Mouse (Mus musculus) hindbrain, embryonic 11.5 days (tissue): ENCODE measurements around the gene Izumo4. TPM values are rescaled to one million over a fixed set of nuclear protein-coding genes. Genes with fewer than 3 reads are reported as not detected.

Experiments used
- ATAC-seq: fragments of 200-750 bp; cut with Nextera tagmentation; 2 replicates; pipeline ENCODE4 v1.8.0; 2017; ENCODE audit warnings: mild to moderate bottlenecking, moderate TSS enrichment, moderate library complexity; ENCODE audit not compliant: low FRiP score
- DNase-seq: peaks from one replicate; pipeline ENCODE4 v3.0.0-alpha.2; 2015; ENCODE audit warnings: low spot score
- H3K27ac ChIP-seq: fragments of 300-500 bp; sonication (generic); 2 replicates; pipeline ENCODE4 v1.5.1; 2014; ENCODE audit warnings: mild to moderate bottlenecking, low read depth, low read length
- H3K27me3 ChIP-seq: fragments of 300-500 bp; sonication (generic); 2 replicates; pipeline ENCODE4 v1.6.1; 2014; ENCODE audit warnings: mild to moderate bottlenecking, low read length, moderate library complexity, mixed read lengths; ENCODE audit not compliant: control insufficient read depth, insufficient read depth
- H3K36me3 ChIP-seq: fragments of 300-500 bp; sonication (generic); 2 replicates; pipeline ENCODE4 v1.6.1; 2014; ENCODE audit warnings: mild to moderate bottlenecking, low read length, moderate library complexity, mixed read lengths; ENCODE audit not compliant: control insufficient read depth, insufficient read depth
- H3K4me1 ChIP-seq: fragments of 300-500 bp; sonication (generic); replicated peaks from 2 replicates; pipeline ENCODE4 v1.6.1; 2014; ENCODE audit warnings: low read length, mixed read lengths; ENCODE audit not compliant: control insufficient read depth, insufficient read depth
- H3K4me2 ChIP-seq: fragments of 300-500 bp; sonication (generic); replicated peaks from 2 replicates; pipeline ENCODE4 v1.6.1; 2014; ENCODE audit warnings: mild to moderate bottlenecking, low read depth, low read length
- H3K4me3 ChIP-seq: fragments of 300-500 bp; sonication (generic); 2 replicates; pipeline ENCODE4 v1.5.1; 2014; ENCODE audit warnings: low read depth, low read length
- H3K9ac ChIP-seq: fragments of 300-500 bp; sonication (generic); 2 replicates; pipeline ENCODE4 v1.6.1; 2014; ENCODE audit warnings: low read depth, low read length
- H3K9me3 ChIP-seq: fragments of 300-500 bp; sonication (generic); 2 replicates; pipeline ENCODE4 v1.6.1; 2016; ENCODE audit warnings: low read length; ENCODE audit not compliant: control insufficient read depth
- WGBS: fragments of 180-500 bp; shearing (Covaris S2); extraction: QIAGEN DNeasy Blood & Tissue Kit; methylation state at CpG from one replicate; pipeline ENCODE4 v1.1.7; 2014; 5-methylcytosine and 5-hydroxymethylcytosine counted together
- polyA plus RNA-seq: library from polyadenylated mRNA; unstranded; fragments of >200 nt; fragmentation: Nextera tagmentation; extraction: Ambion mirVana; gene quantifications from 2 replicates; pipeline ENCODE4 v1.2.1, GENCODE M21; 2014

Izumo4 gene
- polyA plus RNA-seq, 1 experiment from 2014 or later = 11.4 TPM

GRCm38 (mm10) chr10:80679556-80680259, 22.3 kb upstream of the Izumo4 start:
- Histone ChIP-seq H3K27ac (0 out of 2 replicates have a peak overlapping the region, but pooled peaks have one; percentile 12), H3K9me3 (no peaks in the 10 kb centered on the region), H3K4me2 (no peak overlapping the region), H3K4me3 (no peak overlapping the region), H3K27me3 (no peaks in the 10 kb centered on the region), H3K4me1 (peaks cover 8% of the 10 kb centered on the region), H3K9ac (no peak overlapping the region), H3K36me3 (no peaks in the 10 kb centered on the region)
- WGBS = 72% methylated on average over 9 of the region's 9 CpGs
- no peak for DNase-seq
- ATAC-seq = no peak

- ATAC-seq (no peak), DNase-seq (no peak)
- Histone ChIP-seq H3K4me1 (peaks cover 6% of the 10 kb centered on the region; the same call in 1 of the 2 replicates), H3K4me3 (no peak overlapping the region), H3K9me3 (no peaks in the 10 kb centered on the region), H3K27me3 (no peaks in the 10 kb centered on the region), H3K36me3 (no peaks in the 10 kb centered on the region), H3K4me2 (no peak overlapping the region), H3K27ac (no peak overlapping the region), H3K9ac (no peak overlapping the region)
- 88% methylated on average over 2 of the region's 2 CpGs for WGBS
These were observed 21.7 kb upstream of the Izumo4 start for GRCm38 (mm10) chr10:80680260-80680696.

- ATAC-seq (no peak), DNase-seq (no peak)
- Histone ChIP-seq H3K9ac (no peak overlapping the region), H3K4me2 (no peak overlapping the region), H3K4me3 (no peak overlapping the region), H3K4me1 (peaks cover 6% of the 10 kb centered on the region; the same call in 1 of the 2 replicates), H3K27me3 (no peaks in the 10 kb centered on the region), H3K36me3 (peaks cover 5% of the 10 kb centered on the region), H3K9me3 (no peaks in the 10 kb centered on the region), H3K27ac (no peak overlapping the region)
- 94% methylated on average over 6 of the region's 6 CpGs for WGBS
These were observed 20.0 kb upstream of the Izumo4 start for GRCm38 (mm10) chr10:80682003-80682402.

- Histone ChIP-seq H3K27ac (no peak overlapping the region), H3K9me3 (no peaks in the 10 kb centered on the region), H3K4me2 (no peak overlapping the region), H3K27me3 (no peaks in the 10 kb centered on the region), H3K36me3 (peaks cover 5% of the 10 kb centered on the region), H3K4me3 (no peak overlapping the region), H3K4me1 (no peaks in the 10 kb centered on the region), H3K9ac (no peak overlapping the region)
- 100% methylated on average over 1 of the region's 1 CpGs for WGBS
- no peak for ATAC-seq
- no peak for DNase-seq
These were observed 18.3 kb upstream of the Izumo4 start for GRCm38 (mm10) chr10:80683647-80684046.

GRCm38 (mm10) chr10:80684214-80684613, 17.8 kb upstream of the Izumo4 start:
- no peaks in the 10 kb centered on the region for H3K4me1 ChIP-seq
- H3K27me3 ChIP-seq = no peaks in the 10 kb centered on the region
- DNase-seq (peak; percentile 56), ATAC-seq (no peak)
- WGBS = 61% methylated on average over 6 of the region's 6 CpGs
- no peak overlapping the region for H3K4me3 ChIP-seq
- no peak overlapping the region for H3K4me2 ChIP-seq
- no peaks in the 10 kb centered on the region for H3K9me3 ChIP-seq
- no peak overlapping the region for H3K9ac ChIP-seq
- no peak overlapping the region for H3K27ac ChIP-seq
- peaks cover 5% of the 10 kb centered on the region for H3K36me3 ChIP-seq

- H3K9ac ChIP-seq = no peak overlapping the region
- H3K4me1 ChIP-seq = no peaks in the 10 kb centered on the region
- H3K9me3 ChIP-seq = no peaks in the 10 kb centered on the region
- H3K4me2 ChIP-seq = no peak overlapping the region
- DNase-seq (no peak), ATAC-seq (no peak)
- H3K27ac ChIP-seq = no peak overlapping the region
- peaks cover 8% of the 10 kb centered on the region for H3K36me3 ChIP-seq
- WGBS = 92% methylated on average over 4 of the region's 4 CpGs
- H3K27me3 ChIP-seq = no peaks in the 10 kb centered on the region
- no peak overlapping the region for H3K4me3 ChIP-seq
These were observed 17.0 kb upstream of the Izumo4 start for GRCm38 (mm10) chr10:80684984-80685383.

GRCm38 (mm10) chr10:80686617-80687016, 15.4 kb upstream of the Izumo4 start:
- Histone ChIP-seq H3K4me1 (no peaks in the 10 kb centered on the region), H3K4me2 (no peak overlapping the region), H3K9ac (no peak overlapping the region), H3K9me3 (no peaks in the 10 kb centered on the region), H3K36me3 (peaks cover 8% of the 10 kb centered on the region), H3K27me3 (no peaks in the 10 kb centered on the region), H3K27ac (no peak overlapping the region), H3K4me3 (no peak overlapping the region)
- no peak for ATAC-seq
- no peak for DNase-seq
- 94% methylated on average over 3 of the region's 3 CpGs for WGBS

GRCm38 (mm10) chr10:80687850-80688249, 14.1 kb upstream of the Izumo4 start:
- Histone ChIP-seq H3K4me2 (no peak overlapping the region), H3K27me3 (no peaks in the 10 kb centered on the region), H3K4me1 (no peaks in the 10 kb centered on the region), H3K9me3 (no peaks in the 10 kb centered on the region), H3K36me3 (peaks cover 8% of the 10 kb centered on the region), H3K9ac (no peak overlapping the region), H3K27ac (no peak overlapping the region), H3K4me3 (no peak overlapping the region)
- WGBS = 58% methylated on average over 5 of the region's 5 CpGs
- DNase-seq = peak; percentile 67
- no peak for ATAC-seq
